Mouse (Mus musculus) skeletal muscle tissue, adult 2 months (tissue): Measurements from ENCODE around the gene Pla2g16.

Experiments used
- DNase-seq: peaks from one replicate; pipeline ENCODE4 v3.0.0-alpha.2; 2012; ENCODE audit warnings: low read depth, low spot score

The Pla2g16 gene

GRCm38 (mm10) chr19:7557328-7557822 lies at the start of gene Pla2g16:
TSS of gene Pla2g16 (plus strand) at chr19:7557459.
- DNase-seq: peak; percentile 80

- no peak for DNase-seq
Measured at GRCm38 (mm10) chr19:7508026-7508425, 49.2 kb upstream of the Pla2g16 start.

GRCm38 (mm10) chr19:7516437-7516836 lies 40.8 kb upstream of the Pla2g16 start:
- no peak for DNase-seq

- DNase-seq: no peak
Measured at GRCm38 (mm10) chr19:7521619-7522018, 35.6 kb upstream of the Pla2g16 start.

- no peak for DNase-seq
Measured at GRCm38 (mm10) chr19:7522856-7523255, 34.4 kb upstream of the Pla2g16 start.

- DNase-seq: no peak
Measured at GRCm38 (mm10) chr19:7523292-7523691, 34.0 kb upstream of the Pla2g16 start.

DNA sequence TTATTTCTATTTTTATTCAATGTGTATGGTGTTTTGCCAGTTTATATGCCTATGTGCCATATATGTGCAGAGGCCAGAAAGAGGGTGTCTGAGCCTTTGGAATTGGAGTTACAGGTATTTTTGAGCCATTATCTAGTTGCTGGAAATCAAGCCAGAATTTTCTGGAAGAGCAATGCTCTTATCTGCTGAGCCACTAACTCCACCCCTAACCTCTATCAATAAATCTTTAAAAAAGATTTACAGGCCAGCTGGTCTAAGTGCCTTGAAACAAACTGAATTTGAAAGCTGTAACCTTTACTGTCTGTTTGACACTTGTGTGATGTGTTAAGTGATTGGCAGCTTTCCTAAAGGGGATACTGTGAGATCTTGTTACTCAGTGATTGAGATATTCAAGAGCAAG lies 33.5 kb upstream of the Pla2g16 start:
- DNase-seq: no peak

GRCm38 (mm10) chr19:7524879-7525278 lies 32.4 kb upstream of the Pla2g16 start:
- no peak for DNase-seq

DNA sequence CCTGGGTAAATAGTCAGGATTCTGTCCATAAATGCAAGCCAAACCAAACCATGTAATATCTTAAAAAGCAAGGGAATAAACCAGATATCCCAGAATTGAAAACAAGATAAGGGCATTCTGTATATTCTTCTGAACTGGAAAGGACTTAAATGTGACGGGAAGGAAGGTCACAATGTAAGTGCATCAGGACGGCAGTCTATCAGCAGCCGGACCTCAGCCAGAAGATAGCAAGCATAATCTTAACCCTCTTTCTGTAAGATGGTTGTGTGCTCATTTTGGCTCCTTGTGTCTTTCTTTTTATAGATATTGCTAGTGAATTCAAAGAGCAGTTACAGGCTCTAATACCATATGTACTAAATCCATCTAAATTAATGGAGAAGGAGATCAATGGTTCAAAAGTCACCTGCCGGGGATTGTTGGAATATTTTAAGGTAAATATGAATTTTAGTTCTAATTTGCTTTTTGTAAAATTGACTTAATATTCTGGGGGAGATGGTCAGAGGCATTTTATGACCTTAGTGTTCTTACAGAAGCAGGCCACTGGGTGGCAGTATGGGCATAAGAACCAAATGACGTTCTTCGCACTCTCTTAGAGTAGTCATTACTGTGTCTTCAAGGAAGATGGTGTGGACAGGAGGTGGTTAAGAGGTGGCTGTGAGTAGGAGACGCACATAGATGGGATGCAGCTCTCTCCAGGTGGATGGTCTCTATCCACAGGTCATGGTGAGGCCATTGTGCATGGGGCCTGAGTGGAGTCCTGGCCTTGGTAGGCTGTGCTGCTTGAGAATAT lies 28.4 kb upstream of the Pla2g16 start:
- DNase-seq: peak; percentile 43

DNA sequence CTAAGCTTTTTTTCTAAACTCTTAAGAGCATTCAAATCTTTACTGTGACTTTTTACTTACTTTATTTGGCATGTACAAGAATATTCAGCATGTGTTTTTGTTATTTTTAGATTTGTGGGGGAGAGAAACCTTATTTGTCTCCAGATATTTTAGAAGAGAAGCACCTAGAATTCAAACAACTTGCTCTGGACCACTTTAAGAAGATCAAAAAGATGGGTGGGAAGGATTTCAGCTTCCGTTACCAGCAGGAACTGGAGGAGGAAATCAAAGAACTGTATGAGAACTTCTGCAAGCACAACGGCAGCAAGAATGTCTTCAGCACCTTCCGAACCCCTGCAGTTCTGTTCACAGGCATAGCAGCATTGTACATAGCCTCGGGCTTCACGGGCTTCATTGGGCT lies 25.4 kb upstream of the Pla2g16 start:
- no peak for DNase-seq

GRCm38 (mm10) chr19:7533891-7534290 lies 23.4 kb upstream of the Pla2g16 start:
- no peak for DNase-seq

DNA sequence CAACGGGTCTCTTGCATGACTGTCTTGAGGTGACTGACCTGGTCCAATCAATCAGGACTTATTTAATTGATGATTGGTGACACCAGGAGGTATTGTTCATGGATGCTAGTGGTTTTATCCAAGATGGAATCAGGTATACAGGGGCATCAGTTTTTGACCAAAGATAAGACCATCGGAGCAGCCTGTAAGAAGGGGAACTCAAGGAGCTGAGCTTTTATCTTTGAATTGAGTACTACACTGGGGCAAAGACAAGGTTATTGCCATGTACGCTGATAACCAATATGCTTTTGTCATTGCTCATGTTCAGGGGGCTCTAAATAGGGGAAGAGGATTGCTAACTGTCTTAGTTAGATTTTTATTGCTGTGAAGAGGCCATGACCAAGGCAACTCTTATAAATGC lies 8.3 kb upstream of the Pla2g16 start:
- no peak for DNase-seq

- no peak for DNase-seq
Measured at GRCm38 (mm10) chr19:7551550-7552300, 5.5 kb upstream of the Pla2g16 start.

GRCm38 (mm10) chr19:7552301-7552673 lies 5.0 kb upstream of the Pla2g16 start:
- DNase-seq: no peak

DNA sequence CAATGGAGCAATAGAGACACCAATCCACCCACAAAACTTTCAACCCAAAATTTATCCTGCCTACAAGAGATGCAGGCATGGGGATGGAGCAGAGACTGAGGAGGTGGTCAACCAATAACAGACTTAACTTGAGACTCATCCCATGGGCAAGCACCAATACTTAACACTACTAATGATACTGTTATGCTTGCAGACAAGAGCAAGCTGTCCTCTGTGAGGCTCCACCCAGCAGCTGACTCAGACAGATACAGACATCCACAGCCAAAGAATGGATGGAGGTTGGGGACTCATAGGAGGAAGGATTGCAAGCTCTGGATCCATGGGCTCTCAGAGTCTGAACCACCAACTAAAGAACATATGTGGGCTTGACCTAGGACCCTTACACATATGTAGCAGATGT lies 3.8 kb upstream of the Pla2g16 start:
- DNase-seq: no peak

DNA sequence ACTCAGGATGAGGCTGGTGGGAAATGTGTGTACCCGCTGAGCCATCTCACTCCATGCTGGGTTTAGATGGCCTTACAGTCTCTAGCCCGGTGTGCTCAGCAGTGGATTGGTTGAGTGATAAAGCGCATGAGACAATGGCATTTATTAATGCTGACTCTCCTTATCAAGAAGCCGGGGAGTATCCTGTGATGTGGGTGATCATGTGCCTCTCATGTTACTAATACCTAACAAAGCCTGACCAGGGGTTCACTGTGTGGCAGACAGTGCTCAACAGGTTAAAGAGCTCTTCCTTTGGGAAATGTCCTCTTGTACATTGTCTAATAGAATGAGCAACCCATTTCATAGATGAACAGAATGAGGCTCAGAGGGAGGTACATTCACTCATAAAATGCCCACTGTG lies 2.4 kb upstream of the Pla2g16 start:
- no peak for DNase-seq

DNA sequence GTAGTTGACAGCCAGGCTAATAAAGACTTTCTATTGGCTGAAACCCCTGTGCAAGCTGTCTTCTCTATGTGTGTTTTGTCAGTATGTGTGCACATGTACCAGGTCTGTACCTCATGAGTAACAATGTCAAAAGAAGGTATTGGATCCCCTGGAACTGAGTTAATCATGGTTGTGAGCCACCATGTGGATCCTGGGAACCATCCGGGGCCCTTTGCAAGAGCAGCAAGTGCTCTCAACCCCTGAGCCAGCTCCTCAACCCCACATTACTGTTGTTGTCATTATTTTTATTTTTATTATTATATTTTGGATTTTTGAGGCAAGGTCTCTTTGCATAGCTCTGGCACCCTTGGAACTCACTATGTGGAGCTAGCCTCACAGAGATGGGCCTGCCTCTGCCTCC lies 618 bp upstream of the Pla2g16 start:
- DNase-seq: no peak

DNA sequence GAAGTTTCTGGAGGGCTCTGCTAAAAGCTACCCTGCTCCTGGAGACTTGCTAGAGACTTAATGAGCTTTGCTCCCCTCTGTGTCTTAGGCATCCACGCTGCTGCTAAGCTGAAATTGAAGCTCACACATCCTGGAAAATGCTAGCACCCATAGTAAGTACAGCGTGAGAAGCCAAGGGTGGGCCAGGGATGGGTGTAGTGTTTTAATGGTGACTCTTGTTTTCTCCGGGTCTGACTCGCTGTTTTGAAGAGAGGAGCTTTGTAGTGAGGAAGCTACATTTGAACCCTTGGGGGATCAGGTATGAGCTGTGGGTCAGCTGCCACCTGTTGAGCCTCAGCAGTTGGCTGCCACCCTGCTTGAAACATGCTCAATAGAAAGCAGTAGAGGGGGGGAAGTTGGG lies 585 bp downstream of the Pla2g16 start:
- DNase-seq: peak; percentile 45

GRCm38 (mm10) chr19:7558675-7559074 lies 1.4 kb downstream of the Pla2g16 start:
- DNase-seq: no peak

GRCm38 (mm10) chr19:7559986-7560385 lies 2.7 kb downstream of the Pla2g16 start:
- peak; percentile 46 for DNase-seq

DNA sequence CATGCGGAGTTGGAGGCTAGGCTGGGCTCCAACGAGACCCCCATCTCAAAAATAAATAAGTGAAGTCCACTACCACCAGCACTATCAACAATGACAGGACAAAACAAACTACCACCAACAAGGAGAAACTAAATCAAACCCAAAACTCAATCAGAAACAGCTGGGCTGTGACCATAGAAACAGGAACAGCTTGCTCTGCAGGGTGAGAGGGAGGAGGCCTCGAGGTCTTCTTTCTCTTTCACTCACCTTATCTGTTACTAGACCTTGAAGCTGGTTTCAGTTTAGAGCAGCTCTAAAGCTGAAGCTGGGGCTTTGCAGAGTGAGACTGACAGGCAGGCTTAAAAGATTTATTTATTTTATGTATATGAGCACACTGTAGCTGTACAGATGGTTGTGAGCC lies 4.2 kb downstream of the Pla2g16 start:
- DNase-seq: no peak

DNA sequence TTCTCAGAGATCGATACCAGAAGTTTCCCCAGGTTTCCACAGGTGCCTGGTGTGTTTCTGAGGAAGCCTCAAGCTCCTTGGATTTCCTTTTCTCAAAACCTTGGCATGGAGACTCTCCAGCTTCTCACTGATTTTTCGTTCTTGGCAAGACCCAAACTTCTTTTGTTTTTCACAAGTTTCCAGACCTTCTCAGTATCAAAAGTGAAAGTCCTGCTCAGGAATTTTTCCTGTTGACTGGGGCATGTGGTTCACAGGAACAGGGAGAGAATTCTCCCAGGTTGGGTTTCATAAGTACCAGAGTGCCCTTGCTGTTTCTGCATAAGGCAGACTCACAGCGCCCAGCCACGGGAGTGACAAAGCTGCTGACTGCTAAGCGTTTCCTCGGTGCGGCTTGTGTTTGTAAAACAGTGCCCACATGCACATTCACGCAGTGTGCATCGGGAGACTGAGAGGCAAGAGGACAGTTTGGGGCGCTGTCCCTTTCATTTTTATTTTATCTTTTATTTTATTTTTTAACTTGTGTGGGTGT lies 5.4 kb downstream of the Pla2g16 start:
- DNase-seq: peak; percentile 51

DNA sequence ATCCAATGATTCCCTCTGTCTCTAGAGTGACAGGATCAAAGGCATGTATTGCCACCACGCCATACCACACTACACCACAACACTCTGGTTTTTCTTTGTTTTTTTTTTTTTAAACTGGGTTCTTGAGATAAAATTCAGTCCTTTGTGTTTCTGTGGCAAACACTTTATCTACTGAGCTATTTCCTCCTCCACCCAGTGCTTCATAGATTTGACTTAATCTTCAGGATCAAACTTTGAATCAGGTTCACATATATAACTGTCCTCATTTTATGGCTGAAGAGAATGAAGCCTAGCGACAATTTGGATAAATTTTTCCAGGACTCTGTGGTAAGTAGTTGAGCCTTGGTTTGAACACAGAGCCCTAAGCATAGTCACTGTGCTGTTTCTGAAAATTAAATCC lies 6.4 kb downstream of the Pla2g16 start:
- DNase-seq: no peak
